Mouse (Mus musculus): Measurements from ENCODE around the gene C130050O18Rik. TPM values are rescaled to one million over a fixed set of nuclear protein-coding genes. Genes with fewer than 3 reads are reported as not detected.
A peak's percentile ranks its signal among the peaks of the same experiment; 100 is the strongest.

The C130050O18Rik gene
- polyA plus RNA-seq, 1 experiment from 2014 or later, result 0.13 TPM

- Histone ChIP-seq H3K4me3 (replicated peaks) (no peak overlapping the region), H3K36me3 (peaks cover 8% of the 10 kb centered on the region), H3K9ac (replicated peaks) (no peak overlapping the region; the same call in 1 of the 2 replicates), H3K4me1 (replicated peaks) (peaks cover 38% of the 10 kb centered on the region), H3K9me3 (no peaks in the 10 kb centered on the region), H3K4me2 (replicated peaks) (no peak overlapping the region), H3K27ac (peak overlapping the region; percentile 86), H3K27me3 (no peaks in the 10 kb centered on the region)
- WGBS, result 46% methylated on average over 2 of the region's 2 CpGs
- ATAC-seq, result peak; percentile 55; the same call in 1 of the 2 replicates
Observed at GRCm38 (mm10) chr5:139418110-139418509, 13.0 kb downstream of the C130050O18Rik start.

- WGBS, result 10% methylated on average over 3 of the region's 3 CpGs
- no peaks in the 10 kb centered on the region for H3K27me3 ChIP-seq
- no peaks in the 10 kb centered on the region for H3K9me3 ChIP-seq
- H3K4me1 ChIP-seq (replicated peaks), result peaks cover 44% of the 10 kb centered on the region
- H3K4me3 ChIP-seq (replicated peaks), result no peak overlapping the region
- peak overlapping the region; percentile 86 for H3K27ac ChIP-seq
- no peak overlapping the region; the same call in 1 of the 2 replicates for H3K4me2 ChIP-seq (replicated peaks)
- peaks cover 8% of the 10 kb centered on the region for H3K36me3 ChIP-seq
- H3K9ac ChIP-seq (replicated peaks), result peak overlapping the region; percentile 40; the same call in 1 of the 2 replicates
- ATAC-seq, result peak; percentile 79
Observed at GRCm38 (mm10) chr5:139418633-139419032, 13.6 kb downstream of the C130050O18Rik start.

- H3K9ac ChIP-seq (replicated peaks), result peak within 1 kb of the TSS; percentile 56
- peaks cover 44% of the 10 kb centered on the region for H3K4me1 ChIP-seq (replicated peaks)
- H3K4me3 ChIP-seq (replicated peaks), result peak within 1 kb of the TSS; percentile 22
- WGBS, result 55% methylated on average over 21 of the region's 21 CpGs
- H3K27me3 ChIP-seq, result no peaks in the 10 kb centered on the region
- H3K9me3 ChIP-seq, result no peaks in the 10 kb centered on the region
- peak within 1 kb of the TSS; percentile 19; the same call in 1 of the 2 replicates for H3K27ac ChIP-seq
- H3K4me2 ChIP-seq (replicated peaks), result peak within 1 kb of the TSS; percentile 36
- H3K36me3 ChIP-seq, result 0 out of 2 replicates have a peak, but pooled peaks cover 4% of the 10 kb centered on the region
- peak; percentile 55; the same call in 1 of the 2 replicates for ATAC-seq
Observed at GRCm38 (mm10) chr5:139423026-139423865, 18.2 kb downstream of the C130050O18Rik start, which contains the start of gene Gper1. Gper1 (plus strand) TSS chr5:139423151.

- Histone ChIP-seq H3K4me1 (replicated peaks) (peaks cover 42% of the 10 kb centered on the region), H3K4me2 (replicated peaks) (no peak overlapping the region), H3K27me3 (no peaks in the 10 kb centered on the region), H3K9me3 (no peaks in the 10 kb centered on the region), H3K9ac (replicated peaks) (no peak overlapping the region), H3K36me3 (0 out of 2 replicates have a peak, but pooled peaks cover 4% of the 10 kb centered on the region), H3K4me3 (replicated peaks) (no peak overlapping the region), H3K27ac (no peak overlapping the region)
- no peak for ATAC-seq
- 88% methylated on average over 9 of the region's 9 CpGs for WGBS
Observed at GRCm38 (mm10) chr5:139425198-139425597, 20.1 kb downstream of the C130050O18Rik start.

GRCm38 (mm10) chr5:139427001-139427400 is 21.9 kb downstream of the C130050O18Rik start:
- ATAC-seq, result no peak
- H3K4me1 ChIP-seq (replicated peaks), result peaks cover 56% of the 10 kb centered on the region
- H3K4me3 ChIP-seq (replicated peaks), result no peak overlapping the region
- no peak overlapping the region for H3K9ac ChIP-seq (replicated peaks)
- H3K4me2 ChIP-seq (replicated peaks), result no peak overlapping the region
- no peaks in the 10 kb centered on the region for H3K9me3 ChIP-seq
- WGBS, result 91% methylated on average over 9 of the region's 9 CpGs
- H3K36me3 ChIP-seq, result 0 out of 2 replicates have a peak, but pooled peaks cover 4% of the 10 kb centered on the region
- H3K27ac ChIP-seq, result no peak overlapping the region
- no peaks in the 10 kb centered on the region for H3K27me3 ChIP-seq

- ATAC-seq, result no peak
- 85% methylated on average over 9 of the region's 9 CpGs for WGBS
- Histone ChIP-seq H3K36me3 (0 out of 2 replicates have a peak, but pooled peaks cover 4% of the 10 kb centered on the region), H3K4me3 (replicated peaks) (no peak overlapping the region), H3K4me1 (replicated peaks) (peaks cover 56% of the 10 kb centered on the region), H3K9ac (replicated peaks) (0 out of 2 replicates have a peak overlapping the region, but pooled peaks have one; percentile 6), H3K9me3 (no peaks in the 10 kb centered on the region), H3K4me2 (replicated peaks) (no peak overlapping the region), H3K27ac (no peak overlapping the region), H3K27me3 (no peaks in the 10 kb centered on the region)
Observed at GRCm38 (mm10) chr5:139427989-139428388, 22.9 kb downstream of the C130050O18Rik start.

GRCm38 (mm10) chr5:139429818-139430341 is 24.8 kb downstream of the C130050O18Rik start:
- H3K9me3 ChIP-seq, result no peaks in the 10 kb centered on the region
- peaks cover 59% of the 10 kb centered on the region for H3K4me1 ChIP-seq (replicated peaks)
- no peak overlapping the region for H3K4me3 ChIP-seq (replicated peaks)
- peak overlapping the region; percentile 10; the same call in 1 of the 2 replicates for H3K27ac ChIP-seq
- no peaks in the 10 kb centered on the region for H3K27me3 ChIP-seq
- H3K36me3 ChIP-seq, result 0 out of 2 replicates have a peak, but pooled peaks cover 4% of the 10 kb centered on the region
- WGBS, result 42% methylated on average over 12 of the region's 12 CpGs
- H3K4me2 ChIP-seq (replicated peaks), result no peak overlapping the region
- 0 out of 2 replicates have a peak overlapping the region, but pooled peaks have one; percentile 23 for H3K9ac ChIP-seq (replicated peaks)
- no peak for ATAC-seq

- 34% methylated on average over 6 of the region's 6 CpGs for WGBS
- ATAC-seq, result no peak
- H3K27ac ChIP-seq, result peak overlapping the region; percentile 47
- peaks cover 72% of the 10 kb centered on the region for H3K4me1 ChIP-seq (replicated peaks)
- H3K27me3 ChIP-seq, result no peaks in the 10 kb centered on the region
- H3K9me3 ChIP-seq, result no peaks in the 10 kb centered on the region
- H3K9ac ChIP-seq (replicated peaks), result no peak overlapping the region
- H3K4me2 ChIP-seq (replicated peaks), result no peak overlapping the region
- 0 out of 2 replicates have a peak, but pooled peaks cover 1% of the 10 kb centered on the region for H3K36me3 ChIP-seq
- H3K4me3 ChIP-seq (replicated peaks), result no peak overlapping the region
Observed at GRCm38 (mm10) chr5:139432333-139432732, 27.3 kb downstream of the C130050O18Rik start.

GRCm38 (mm10) chr5:139432747-139433508 is 27.8 kb downstream of the C130050O18Rik start:
- Histone ChIP-seq H3K4me1 (replicated peaks) (peaks cover 72% of the 10 kb centered on the region), H3K27ac (peak overlapping the region; percentile 47; the same call in 1 of the 2 replicates)

GRCm38 (mm10) chr5:139433842-139434568 is 28.9 kb downstream of the C130050O18Rik start:
- WGBS, result 77% methylated on average over 9 of the region's 9 CpGs
- Histone ChIP-seq H3K4me2 (replicated peaks) (no peak overlapping the region), H3K4me1 (replicated peaks) (peaks cover 73% of the 10 kb centered on the region), H3K9ac (replicated peaks) (no peak overlapping the region), H3K4me3 (replicated peaks) (no peak overlapping the region), H3K27ac (peak overlapping the region; percentile 69; the same call in 1 of the 2 replicates), H3K36me3 (no peaks in the 10 kb centered on the region), H3K27me3 (no peaks in the 10 kb centered on the region), H3K9me3 (no peaks in the 10 kb centered on the region)
- ATAC-seq, result no peak

More at GRCm38 (mm10) chr5:139432747-139433508, 27.8 kb downstream of the C130050O18Rik start:
- no peaks in the 10 kb centered on the region for H3K36me3 ChIP-seq
- no peak overlapping the region for H3K4me3 ChIP-seq (replicated peaks)
- no peaks in the 10 kb centered on the region for H3K9me3 ChIP-seq
- H3K27me3 ChIP-seq, result no peaks in the 10 kb centered on the region
- no peak for ATAC-seq
- H3K4me2 ChIP-seq (replicated peaks), result no peak overlapping the region
- no peak overlapping the region for H3K9ac ChIP-seq (replicated peaks)
- 57% methylated on average over 7 of the region's 7 CpGs for WGBS

- H3K27me3 ChIP-seq, result no peaks in the 10 kb centered on the region
- H3K4me1 ChIP-seq (replicated peaks), result peaks cover 63% of the 10 kb centered on the region
- H3K4me3 ChIP-seq (replicated peaks), result no peak overlapping the region
- ATAC-seq, result peak; percentile 73
- H3K9ac ChIP-seq (replicated peaks), result 0 out of 2 replicates have a peak overlapping the region, but pooled peaks have one; percentile 2
- no peaks in the 10 kb centered on the region for H3K36me3 ChIP-seq
- WGBS, result 17% methylated on average over 8 of the region's 8 CpGs
- peak overlapping the region; percentile 76 for H3K27ac ChIP-seq
- peak overlapping the region; percentile 22; the same call in 1 of the 2 replicates for H3K4me2 ChIP-seq (replicated peaks)
- H3K9me3 ChIP-seq, result no peaks in the 10 kb centered on the region
Observed at GRCm38 (mm10) chr5:139434940-139435339, 29.9 kb downstream of the C130050O18Rik start.

Data from midbrain, embryonic 13.5 days (tissue).